Mouse (Mus musculus) embryonic facial prominence, embryonic 12.5 days (tissue): ENCODE data around the gene Cpne5. TPM values are rescaled to one million over a fixed set of nuclear protein-coding genes. Genes with fewer than 3 reads are reported as not detected.
A peak's percentile ranks its signal among the peaks of the same experiment; 100 is the strongest.

Experiments
- ATAC-seq: fragments of 200-750 bp; cut with Nextera tagmentation; 2 replicates; pipeline ENCODE4 v1.8.0; 2017; ENCODE audit not compliant: insufficient number of reproducible peaks, insufficient read depth, low FRiP score, low TSS enrichment
- H3K27ac ChIP-seq: fragments of 300-500 bp; sonication (generic); 2 replicates; pipeline ENCODE4 v1.5.1; 2016; ENCODE audit warnings: mild to moderate bottlenecking
- H3K27me3 ChIP-seq: fragments of 300-500 bp; sonication (generic); 2 replicates; pipeline ENCODE4 v1.6.1; 2016; ENCODE audit warnings: mild to moderate bottlenecking, moderate library complexity
- H3K36me3 ChIP-seq: fragments of 300-500 bp; sonication (generic); 2 replicates; pipeline ENCODE4 v1.6.1; 2016; ENCODE audit warnings: mild to moderate bottlenecking
- H3K4me1 ChIP-seq: fragments of 300-500 bp; sonication (generic); 2 replicates; pipeline ENCODE4 v1.6.1; 2016
- H3K4me2 ChIP-seq: fragments of 300-500 bp; sonication (generic); replicated peaks from 2 replicates; pipeline ENCODE4 v1.6.1; 2016; ENCODE audit warnings: mild to moderate bottlenecking, moderate library complexity
- H3K4me3 ChIP-seq: fragments of 300-500 bp; sonication (generic); 2 replicates; pipeline ENCODE4 v1.5.1; 2016; ENCODE audit warnings: mild to moderate bottlenecking
- H3K9ac ChIP-seq: fragments of 300-500 bp; sonication (generic); 2 replicates; pipeline ENCODE4 v1.6.1; 2016; ENCODE audit warnings: mild to moderate bottlenecking, moderate library complexity
- H3K9me3 ChIP-seq: fragments of 300-500 bp; sonication (generic); 2 replicates; pipeline ENCODE4 v1.6.1; 2016; ENCODE audit warnings: mild to moderate bottlenecking, moderate library complexity
- WGBS: fragments of 180-500 bp; shearing (Covaris S2); methylation state at CpG from one replicate; pipeline ENCODE4 v1.1.7; 2016; 5-methylcytosine and 5-hydroxymethylcytosine counted together
- polyA plus RNA-seq: library from polyadenylated mRNA; unstranded; fragments of >200 nt; fragmentation: Nextera tagmentation; extraction: Ambion mirVana; gene quantifications from 2 replicates; pipeline ENCODE4 v1.2.1, GENCODE M21; 2016

Gene Cpne5
- polyA plus RNA-seq, 1 experiment from 2014 or later: 11.9 TPM

DNA sequence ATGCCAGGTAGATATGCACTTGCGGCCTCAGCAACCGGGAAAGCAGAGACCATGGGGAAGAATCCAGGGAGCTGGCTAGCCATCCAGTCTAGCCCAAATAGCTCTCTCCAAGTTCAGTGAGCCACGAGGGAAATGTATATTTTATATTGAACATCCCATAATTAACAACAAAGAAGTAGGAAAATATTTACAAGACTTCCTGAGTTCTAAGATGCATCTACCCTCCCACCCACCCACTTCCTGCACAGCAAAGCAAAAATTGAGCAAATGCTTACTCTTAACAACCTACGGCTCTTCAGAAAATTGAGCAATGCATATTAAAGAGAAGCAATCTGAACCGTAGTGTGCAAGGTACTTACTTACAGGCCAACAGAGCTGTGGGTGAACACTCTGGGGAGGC lies 26.8 kb upstream of the Cpne5 start:
- Histone ChIP-seq H3K27me3 (no peaks in the 10 kb centered on the region), H3K4me1 (peaks cover 32% of the 10 kb centered on the region), H3K36me3 (peaks cover 21% of the 10 kb centered on the region), H3K27ac (peak overlapping the region; percentile 99), H3K9me3 (no peaks in the 10 kb centered on the region), H3K9ac (peak overlapping the region; percentile 79), H3K4me3 (0 out of 2 replicates have a peak overlapping the region, but pooled peaks have one; percentile 89), H3K4me2 (peak overlapping the region; percentile 59; the same call in 1 of the 2 replicates)
- WGBS: 87% methylated on average over 5 of the region's 5 CpGs
- ATAC-seq: no peak

DNA sequence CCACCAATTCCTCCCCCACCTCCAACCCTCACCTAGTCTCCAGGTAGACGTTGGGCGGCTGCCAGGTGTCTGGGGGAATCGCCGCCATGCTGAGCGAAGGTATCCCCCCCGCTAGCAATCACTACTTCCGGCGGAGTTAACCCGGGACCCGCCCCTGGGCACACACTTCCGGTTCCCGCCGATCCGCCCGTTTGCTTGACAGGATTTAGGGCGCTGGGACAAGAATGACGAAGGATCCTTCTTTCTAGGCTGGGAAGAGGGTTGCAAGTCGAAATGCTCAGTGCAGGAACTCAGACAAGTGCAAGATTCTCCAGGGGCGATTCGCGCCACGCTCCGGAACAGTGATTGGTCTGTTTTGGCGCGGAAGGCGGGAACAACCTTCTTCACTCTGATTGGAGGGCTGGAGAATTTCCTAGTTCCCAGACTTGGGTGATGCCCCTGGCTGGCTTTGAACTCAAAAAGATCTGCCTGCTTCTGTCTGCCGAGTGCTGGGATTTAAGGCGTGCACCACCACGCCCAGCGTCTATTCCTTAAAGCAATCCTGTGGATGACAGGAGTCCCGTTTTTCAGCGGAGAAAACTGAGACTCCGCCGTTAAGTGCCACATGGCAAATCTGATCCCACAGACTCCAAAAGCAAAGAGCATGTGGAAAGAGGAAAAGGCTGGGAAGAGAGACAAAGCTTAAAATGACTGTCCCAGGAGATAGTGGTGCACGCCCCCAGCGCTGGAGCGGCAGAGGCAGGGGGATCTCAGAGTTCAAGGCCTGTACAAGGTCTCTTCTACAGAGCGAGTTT lies 26.1 kb upstream of the Cpne5 start, which contains the start of gene Ppil1:
Gene Ppil1, minus strand, starts transcription at position 347 of the 794 bp plus-strand sequence.
- peak within 1 kb of the TSS; percentile 59 for H3K4me2 ChIP-seq
- no peaks in the 10 kb centered on the region for H3K27me3 ChIP-seq
- 6% methylated on average over 38 of the region's 38 CpGs for WGBS
- H3K36me3 ChIP-seq: peaks cover 22% of the 10 kb centered on the region
- H3K9me3 ChIP-seq: no peaks in the 10 kb centered on the region
- H3K4me1 ChIP-seq: peaks cover 29% of the 10 kb centered on the region
- peak within 1 kb of the TSS; percentile 79 for H3K9ac ChIP-seq
- peak; percentile 57; the same call in 1 of the 2 replicates for ATAC-seq
- peak within 1 kb of the TSS; percentile 99 for H3K27ac ChIP-seq
- H3K4me3 ChIP-seq: peak within 1 kb of the TSS; percentile 89

DNA sequence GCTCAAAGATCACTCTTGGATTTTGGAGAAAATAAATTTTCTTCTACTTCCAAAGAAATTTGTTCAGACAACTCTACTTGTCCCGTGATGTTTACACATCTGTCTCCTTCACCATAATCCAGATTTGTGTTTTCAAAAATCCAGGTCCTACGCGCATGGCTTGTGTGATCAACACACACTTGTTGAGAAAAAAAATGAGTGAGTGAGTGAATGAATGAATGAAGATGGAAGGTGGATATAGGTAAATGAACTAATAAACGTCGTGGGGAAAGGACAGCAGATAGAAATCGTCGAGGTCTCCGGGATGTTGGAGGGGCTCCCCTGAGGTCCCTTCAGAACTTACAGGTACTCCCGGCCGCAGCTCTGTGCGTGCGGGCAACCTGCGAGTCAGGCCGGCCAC lies 25.4 kb upstream of the Cpne5 start:
- H3K27ac ChIP-seq: peak overlapping the region; percentile 99
- peak overlapping the region; percentile 59 for H3K4me2 ChIP-seq
- no peaks in the 10 kb centered on the region for H3K27me3 ChIP-seq
- no peaks in the 10 kb centered on the region for H3K9me3 ChIP-seq
- H3K4me3 ChIP-seq: peak overlapping the region; percentile 89
- peak overlapping the region; percentile 79 for H3K9ac ChIP-seq
- peaks cover 29% of the 10 kb centered on the region for H3K4me1 ChIP-seq
- peaks cover 24% of the 10 kb centered on the region for H3K36me3 ChIP-seq
- 1% methylated on average over 14 of the region's 14 CpGs for WGBS
- ATAC-seq: no peak

DNA sequence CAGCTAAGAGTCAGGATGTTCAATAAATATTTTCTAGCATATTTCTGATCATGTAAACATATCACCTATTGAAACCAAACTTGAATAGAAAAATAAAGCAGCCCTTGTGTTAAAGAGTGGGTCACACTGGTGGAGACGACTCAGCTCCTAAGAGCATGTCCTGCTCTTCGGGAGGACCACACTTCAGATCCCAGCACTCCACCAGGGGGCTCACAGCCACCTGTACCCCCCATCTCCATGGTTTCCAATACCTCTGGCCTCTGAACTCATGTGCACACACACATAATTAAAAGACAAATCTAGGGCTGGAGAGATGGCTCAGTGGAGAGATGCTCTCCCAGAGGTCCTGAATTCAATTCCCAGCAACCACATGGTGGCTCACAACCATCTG lies 24.3 kb upstream of the Cpne5 start:
- peaks cover 23% of the 10 kb centered on the region for H3K4me1 ChIP-seq
- H3K4me2 ChIP-seq: peak overlapping the region; percentile 59
- no peak overlapping the region for H3K27ac ChIP-seq
- no peak overlapping the region for H3K4me3 ChIP-seq
- ATAC-seq: no peak
- no peaks in the 10 kb centered on the region for H3K9me3 ChIP-seq
- WGBS: 61% methylated on average over 2 of the region's 2 CpGs
- peaks cover 36% of the 10 kb centered on the region for H3K36me3 ChIP-seq
- H3K27me3 ChIP-seq: no peaks in the 10 kb centered on the region
- H3K9ac ChIP-seq: peak overlapping the region; percentile 28; the same call in 1 of the 2 replicates

DNA sequence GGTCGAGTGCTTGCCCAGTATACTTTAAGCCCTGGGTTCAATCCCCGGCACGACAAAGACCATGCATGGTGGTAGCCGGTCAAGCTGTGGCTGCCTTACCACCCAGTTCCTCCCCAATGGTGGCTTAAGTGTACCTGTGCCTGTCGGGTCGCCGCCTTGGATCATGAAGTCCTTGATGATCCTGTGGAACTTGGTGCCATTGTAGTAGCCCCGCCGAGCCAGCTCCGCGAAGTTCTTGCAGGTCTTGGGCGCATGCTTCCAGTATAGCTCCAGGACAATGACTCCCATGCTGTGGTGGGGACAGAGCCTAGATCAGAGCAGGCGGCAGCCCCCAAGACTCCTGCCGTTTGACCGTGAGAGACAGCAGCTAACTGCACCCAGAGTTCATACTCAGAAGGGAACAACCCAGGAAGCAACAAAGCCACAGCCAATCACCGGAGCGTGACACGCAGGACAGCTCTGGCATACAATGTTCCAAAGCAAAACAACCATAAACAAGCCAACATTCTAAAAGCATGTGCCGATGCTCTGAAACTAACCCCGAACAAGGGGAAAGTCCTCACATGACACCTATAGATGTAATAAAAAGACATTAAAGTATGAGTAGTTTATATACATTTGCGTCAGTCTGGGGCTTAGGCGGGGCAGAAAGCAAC lies 23.8 kb upstream of the Cpne5 start:
- no peak overlapping the region for H3K27ac ChIP-seq
- H3K36me3 ChIP-seq: peaks cover 41% of the 10 kb centered on the region
- no peak overlapping the region for H3K4me3 ChIP-seq
- H3K27me3 ChIP-seq: no peaks in the 10 kb centered on the region
- ATAC-seq: no peak
- 92% methylated on average over 22 of the region's 22 CpGs for WGBS
- no peaks in the 10 kb centered on the region for H3K9me3 ChIP-seq
- 0 out of 2 replicates have a peak overlapping the region, but pooled peaks have one; percentile 28 for H3K9ac ChIP-seq
- H3K4me1 ChIP-seq: peaks cover 23% of the 10 kb centered on the region
- peak overlapping the region; percentile 59 for H3K4me2 ChIP-seq

DNA sequence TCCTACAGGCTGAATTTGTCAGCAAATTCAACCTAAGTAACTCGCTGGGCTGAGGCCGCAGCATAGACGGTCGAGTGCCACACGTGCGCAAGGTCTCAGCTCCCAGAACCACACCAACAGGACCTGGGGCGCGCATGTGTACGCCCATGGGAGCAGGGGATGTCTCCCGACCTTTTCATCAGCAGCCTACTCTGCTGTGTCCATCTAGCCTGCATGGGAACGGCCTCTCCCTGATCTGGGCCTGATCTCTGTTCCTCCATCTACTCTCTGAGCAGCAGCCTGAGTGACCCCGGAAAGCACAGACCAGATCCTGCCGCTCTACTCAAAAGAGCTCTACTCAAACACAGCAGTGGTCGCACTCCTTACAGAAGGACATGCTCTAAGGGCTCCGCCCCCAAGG lies 22.5 kb upstream of the Cpne5 start:
- 91% methylated on average over 15 of the region's 15 CpGs for WGBS
- H3K4me1 ChIP-seq: peaks cover 27% of the 10 kb centered on the region
- H3K27ac ChIP-seq: no peak overlapping the region
- no peaks in the 10 kb centered on the region for H3K27me3 ChIP-seq
- ATAC-seq: no peak
- H3K9ac ChIP-seq: no peak overlapping the region
- H3K9me3 ChIP-seq: no peaks in the 10 kb centered on the region
- H3K36me3 ChIP-seq: peaks cover 52% of the 10 kb centered on the region
- no peak overlapping the region for H3K4me2 ChIP-seq
- no peak overlapping the region for H3K4me3 ChIP-seq

DNA sequence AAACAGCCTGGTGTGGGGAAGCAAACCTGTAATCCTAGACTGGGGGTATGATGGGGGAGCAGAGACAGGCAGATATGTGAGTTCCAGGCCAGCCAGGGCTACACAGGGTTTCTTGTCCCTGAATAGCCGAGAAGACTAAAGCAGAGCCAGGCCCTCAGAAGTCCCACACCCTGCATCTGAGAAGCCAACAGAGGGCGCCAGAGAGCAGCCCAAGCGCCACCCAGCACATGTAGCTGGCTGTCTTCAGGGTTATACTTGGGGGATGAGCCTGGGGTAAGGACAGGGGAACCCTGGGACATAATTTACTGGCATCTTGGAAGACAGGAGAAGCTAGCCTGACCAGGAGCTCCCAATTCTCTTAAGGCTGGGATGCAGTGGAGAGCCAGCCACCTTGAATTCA lies 21.5 kb upstream of the Cpne5 start:
- peaks cover 57% of the 10 kb centered on the region for H3K36me3 ChIP-seq
- WGBS: 4% methylated on average over 3 of the region's 3 CpGs
- ATAC-seq: no peak

DNA sequence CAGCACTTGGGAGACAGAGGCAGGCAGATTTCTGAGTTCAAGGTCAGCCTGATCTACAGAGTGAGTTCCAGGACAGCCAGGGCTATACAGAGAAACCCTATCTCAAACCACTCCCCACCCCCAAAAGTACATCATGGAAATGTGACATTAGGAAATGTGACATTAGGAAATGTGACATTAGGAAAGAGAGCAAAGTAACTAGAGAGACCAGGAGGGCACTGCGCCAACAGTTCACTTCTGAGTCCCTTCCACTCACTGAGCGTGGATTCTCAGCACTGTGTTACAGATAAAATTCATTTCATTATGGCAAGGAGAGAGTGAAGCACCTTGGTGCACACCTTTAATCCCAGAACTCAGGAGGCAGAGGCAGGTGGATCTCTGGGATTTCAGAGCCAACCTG lies 21.0 kb upstream of the Cpne5 start:
- Histone ChIP-seq H3K36me3 (peaks cover 63% of the 10 kb centered on the region), H3K9me3 (no peaks in the 10 kb centered on the region), H3K4me3 (no peak overlapping the region), H3K9ac (no peak overlapping the region), H3K4me2 (no peak overlapping the region), H3K4me1 (peaks cover 23% of the 10 kb centered on the region), H3K27me3 (no peaks in the 10 kb centered on the region), H3K27ac (no peak overlapping the region)
- no peak for ATAC-seq
- WGBS: 97% methylated on average over 2 of the region's 2 CpGs

More for the DNA sequence above, 21.5 kb upstream of the Cpne5 start:
- no peaks in the 10 kb centered on the region for H3K9me3 ChIP-seq
- H3K4me2 ChIP-seq: no peak overlapping the region
- H3K27ac ChIP-seq: no peak overlapping the region
- H3K27me3 ChIP-seq: no peaks in the 10 kb centered on the region
- no peak overlapping the region for H3K4me3 ChIP-seq
- H3K4me1 ChIP-seq: peaks cover 26% of the 10 kb centered on the region
- no peak overlapping the region for H3K9ac ChIP-seq

DNA sequence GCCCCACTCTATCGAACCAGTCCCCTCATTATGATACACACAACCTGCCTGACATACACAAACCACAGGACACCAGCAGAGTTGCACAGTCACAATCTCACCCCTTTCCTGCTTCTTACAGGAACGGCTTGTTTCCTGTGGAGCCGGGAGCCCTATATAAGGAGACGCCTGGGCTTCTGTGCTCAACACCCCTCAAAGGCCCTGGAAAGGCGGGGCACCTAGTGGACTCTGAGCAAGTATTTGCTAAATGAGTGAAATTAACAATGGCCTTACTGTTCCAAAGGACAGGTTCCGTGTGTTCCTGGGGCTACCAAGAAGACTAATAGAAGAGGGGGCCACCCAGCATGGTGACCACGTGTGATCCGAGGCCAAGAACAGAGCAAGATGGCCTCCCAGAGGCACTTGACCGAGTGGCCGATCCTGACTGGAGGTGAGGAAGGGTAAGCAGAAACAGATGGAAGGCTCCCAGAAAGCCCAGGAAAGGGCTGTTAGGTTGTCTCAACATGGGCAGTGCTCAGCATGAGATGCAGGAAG lies 20.1 kb upstream of the Cpne5 start:
- H3K36me3 ChIP-seq: peaks cover 69% of the 10 kb centered on the region

DNA sequence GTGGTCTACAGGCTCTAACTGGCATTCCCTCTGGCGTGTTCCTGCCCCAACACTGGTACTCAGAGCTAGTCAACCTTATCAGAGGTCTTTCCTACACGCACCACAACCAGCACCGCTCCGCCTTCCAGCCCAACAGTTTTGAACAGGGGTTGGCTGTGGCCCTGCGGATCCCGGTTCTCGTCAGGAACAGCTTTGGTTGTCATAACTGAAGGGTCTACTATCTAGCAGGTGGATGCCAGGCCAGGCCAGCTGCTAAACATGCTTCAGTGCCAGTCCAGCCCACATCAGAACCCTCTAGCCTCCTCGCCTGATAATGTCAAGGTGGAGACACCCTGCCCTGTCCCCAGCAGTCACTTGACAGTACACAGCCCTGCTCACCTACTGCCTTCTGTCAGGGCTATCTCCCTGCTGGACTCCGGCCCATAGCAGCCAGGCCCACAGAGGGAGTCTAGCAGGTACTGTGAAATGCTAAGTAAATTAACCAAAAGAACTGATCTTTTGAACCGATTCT lies 19.1 kb upstream of the Cpne5 start:
- H3K4me1 ChIP-seq: peaks cover 11% of the 10 kb centered on the region
- WGBS: 91% methylated on average over 10 of the region's 10 CpGs
- no peak overlapping the region for H3K4me3 ChIP-seq
- peaks cover 79% of the 10 kb centered on the region for H3K36me3 ChIP-seq
- no peak overlapping the region for H3K27ac ChIP-seq
- H3K9ac ChIP-seq: no peak overlapping the region
- ATAC-seq: no peak
- H3K4me2 ChIP-seq: no peak overlapping the region
- no peaks in the 10 kb centered on the region for H3K27me3 ChIP-seq
- no peaks in the 10 kb centered on the region for H3K9me3 ChIP-seq

More for the DNA sequence above, 20.1 kb upstream of the Cpne5 start:
- 63% methylated on average over 10 of the region's 10 CpGs for WGBS
- Histone ChIP-seq H3K9me3 (no peaks in the 10 kb centered on the region), H3K27me3 (no peaks in the 10 kb centered on the region), H3K27ac (peak overlapping the region; percentile 3; the same call in 1 of the 2 replicates), H3K4me1 (peaks cover 21% of the 10 kb centered on the region), H3K4me3 (no peak overlapping the region), H3K4me2 (no peak overlapping the region), H3K9ac (no peak overlapping the region)
- ATAC-seq: no peak

DNA sequence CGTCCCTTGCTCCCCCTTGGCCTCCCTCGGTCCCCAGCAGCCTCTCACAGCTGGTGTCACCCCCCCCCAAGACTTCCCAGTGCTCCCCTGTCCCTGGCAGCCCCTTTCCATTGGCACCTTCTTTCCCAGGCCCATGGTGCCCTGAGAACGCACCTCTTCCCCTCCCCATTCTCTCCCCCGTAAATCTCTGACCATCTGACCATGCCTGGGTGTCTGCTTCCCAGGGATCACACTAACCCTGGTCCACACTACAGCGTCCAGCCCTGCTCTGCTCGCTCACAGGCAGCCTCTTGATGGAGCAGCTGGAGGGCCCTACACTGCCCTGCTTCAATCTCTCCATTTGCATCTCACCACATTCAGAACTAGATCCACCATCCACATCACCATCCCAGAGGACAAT lies 18.5 kb upstream of the Cpne5 start:
- no peak overlapping the region for H3K27ac ChIP-seq

More for the DNA sequence above, 18.5 kb upstream of the Cpne5 start:
- no peaks in the 10 kb centered on the region for H3K27me3 ChIP-seq
- ATAC-seq: no peak
- no peak overlapping the region for H3K4me3 ChIP-seq
- no peak overlapping the region for H3K4me2 ChIP-seq
- no peak overlapping the region for H3K9ac ChIP-seq
- H3K4me1 ChIP-seq: peaks cover 5% of the 10 kb centered on the region
- WGBS: 82% methylated on average over 6 of the region's 6 CpGs
- H3K36me3 ChIP-seq: peaks cover 82% of the 10 kb centered on the region
- H3K9me3 ChIP-seq: no peaks in the 10 kb centered on the region
